Comparison of ENCODE assay signal across 20 mouse cellular contexts in genomic region chr16:89569136-89569535, GRCm38 (mm10). TPM values are rescaled to one million over a fixed set of nuclear protein-coding genes. Genes with fewer than 3 reads are reported as not detected.
A peak's percentile ranks its signal among the peaks of the same experiment; 100 is the strongest.
DNase-seq lines count a peak whose midpoint lies in the region; ATAC-seq and TF ChIP-seq lines count a peak whose summit lies in the region.
"Had no signal": no experiment of that assay in that cellular context is flagged by ENCODE, and none has a peak within 500 bp of the region (broad histone marks: within the 10 kb centered on the region; RNA-seq: fewer than 3 reads in every experiment).

No protein-coding gene starts in this region.

- DNase-seq in frontal cortex, adult 2 months (ENCODE audit: extremely low spot score in 1 of 2, low spot score in 1 of 2): peak; percentile 21 to 51
- no peak for DNase-seq in frontal cortex, postnatal 10 days (ENCODE audit: low spot score in 2 of 2)
- DNase-seq in right cerebral cortex, postnatal 25 days: peak; percentile 35
- no peak for DNase-seq in right cerebral cortex, postnatal 4 days
- DNase-seq in forebrain, postnatal 0 days: peak; percentile 64
- no peak for DNase-seq in thymus, postnatal 14 days
- DNase-seq in adrenal gland, adult 2 months: no peak
- DNase-seq in kidney, postnatal 10 days: no peak
- DNase-seq: adrenal gland, postnatal 36 days; B cell, adult 2 months; gastrocnemius, postnatal 25 days; thymus, postnatal 4 days had no signal

- H3K27ac ChIP-seq in forebrain, postnatal 0 days (ENCODE audit: low read depth, low read length): no peak overlapping the region
- H3K27ac ChIP-seq: kidney, postnatal 0 days; neural tube, embryonic 15.5 days; stomach, embryonic 15.5 days had no signal

- H3K9ac ChIP-seq in forebrain, postnatal 0 days: no peak overlapping the region
- H3K9ac ChIP-seq: neural tube, embryonic 15.5 days; stomach, embryonic 15.5 days had no signal

- peak; percentile 71 for ATAC-seq in forebrain, postnatal 0 days

- H3K27me3 ChIP-seq in forebrain, postnatal 0 days (ENCODE audit: insufficient read depth, low read length): no peaks in the 10 kb centered on the region
- H3K27me3 ChIP-seq: neural tube, embryonic 15.5 days; stomach, embryonic 15.5 days had no signal

- 43% methylated on average over 6 of the region's 6 CpGs for WGBS in forebrain, postnatal 0 days

- no peak overlapping the region for H3K4me3 ChIP-seq in forebrain, postnatal 0 days (ENCODE audit: low read depth, low read length)
- H3K4me3 ChIP-seq: neural tube, embryonic 15.5 days; stomach, embryonic 15.5 days had no signal

- no peaks in the 10 kb centered on the region for H3K4me1 ChIP-seq in forebrain, postnatal 0 days (ENCODE audit: insufficient read depth)
- H3K4me1 ChIP-seq: neural tube, embryonic 15.5 days; stomach, embryonic 15.5 days had no signal

- H3K36me3 ChIP-seq in forebrain, postnatal 0 days (ENCODE audit: insufficient read depth): no peaks in the 10 kb centered on the region
- H3K36me3 ChIP-seq: G1E; neural tube, embryonic 15.5 days; stomach, embryonic 15.5 days had no signal

- TF ChIP-seq CTCF in forebrain, postnatal 0 days (IDR thresholded peaks at IDR 0.05; ENCODE audit: low read depth): no peak

- no peak overlapping the region for H3K4me2 ChIP-seq in forebrain, postnatal 0 days (ENCODE audit: low read depth)
- H3K4me2 ChIP-seq: neural tube, embryonic 15.5 days; stomach, embryonic 15.5 days had no signal

- H3K9me3 ChIP-seq in forebrain, postnatal 0 days (ENCODE audit: low read length): no peaks in the 10 kb centered on the region
- H3K9me3 ChIP-seq: neural tube, embryonic 15.5 days; stomach, embryonic 15.5 days had no signal

RNA-seq across cellular contexts. Expression of gene Krtap11-1, which starts 1.8 kb away (rescaled TPM):
- not detected in 2 replicates for polyA plus RNA-seq in frontal cortex, adult 2 months (2012; rRNA removed)
- total RNA-seq in forebrain, postnatal 0 days (2014; rRNA removed): not detected in 2 replicates
- polyA plus RNA-seq in forebrain, postnatal 0 days (2015; fragmentation: Nextera tagmentation; extraction: Ambion mirVana): not detected in 2 replicates
- not detected for total RNA-seq in adrenal gland, adult 2 months (2021)
- polyA plus RNA-seq in adrenal gland, adult 2 months (2012; rRNA removed): not detected in 2 replicates
- total RNA-seq: adrenal gland, postnatal 36 days; G1E; gastrocnemius, postnatal 25 days had no signal
- polyA plus RNA-seq: cortical plate, adult 2 months; G1E; heart, embryonic 14.5 days; kidney, postnatal 0 days; limb, embryonic 11.5 days; liver, embryonic 16.5 days; neural tube, embryonic 15.5 days; stomach, embryonic 15.5 days had no signal

Comparison
In these comparisons a context has a peak if more than half of its experiments do, and no peak if none do; other contexts are left out.
1. DNase-seq: peak in frontal cortex, adult 2 months (2 of 2), right cerebral cortex, postnatal 25 days (single experiment) and forebrain, postnatal 0 days (single experiment); none in frontal cortex, postnatal 10 days (0 of 2), right cerebral cortex, postnatal 4 days (single experiment), thymus, postnatal 14 days (single experiment), adrenal gland, adult 2 months (single experiment) and kidney, postnatal 10 days (single experiment).